Mouse (Mus musculus) brain, embryonic 14.5 days (tissue): ENCODE results near the gene Mark2. TPM values are rescaled to one million over a fixed set of nuclear protein-coding genes. Genes with fewer than 3 reads are reported as not detected.

Source experiments
- DNase-seq: peaks from one replicate; pipeline ENCODE4 v3.0.0-alpha.2; 2011; ENCODE audit warnings: low read depth
- CTCF ChIP-seq: fragments of 200-500 bp; IDR thresholded peaks from 2 replicates; pipeline ENCODE4 v1.5.1; 2012; ENCODE audit warnings: inconsistent platforms, mild to moderate bottlenecking, moderate library complexity, borderline replicate concordance; ENCODE audit not compliant: insufficient read depth, insufficient read length; ENCODE audit errors: extremely low read depth
- POLR2A ChIP-seq: fragments of 200-500 bp; IDR thresholded peaks from 2 replicates; pipeline ENCODE4 v1.6.1; 2012; ENCODE audit warnings: mild to moderate bottlenecking, inconsistent platforms, borderline replicate concordance; ENCODE audit not compliant: poor library complexity, insufficient read depth, insufficient read length, severe bottlenecking; ENCODE audit errors: extremely low read depth
- polyA plus RNA-seq: library from polyadenylated mRNA; depleted of rRNA; stranded (reverse); fragments of >200 nt; gene quantifications from 2 replicates; pipeline ENCODE4 v1.2.3, GENCODE M21; 2012

Gene Mark2
- polyA plus RNA-seq, 1 experiment = 98.0 TPM

DNA sequence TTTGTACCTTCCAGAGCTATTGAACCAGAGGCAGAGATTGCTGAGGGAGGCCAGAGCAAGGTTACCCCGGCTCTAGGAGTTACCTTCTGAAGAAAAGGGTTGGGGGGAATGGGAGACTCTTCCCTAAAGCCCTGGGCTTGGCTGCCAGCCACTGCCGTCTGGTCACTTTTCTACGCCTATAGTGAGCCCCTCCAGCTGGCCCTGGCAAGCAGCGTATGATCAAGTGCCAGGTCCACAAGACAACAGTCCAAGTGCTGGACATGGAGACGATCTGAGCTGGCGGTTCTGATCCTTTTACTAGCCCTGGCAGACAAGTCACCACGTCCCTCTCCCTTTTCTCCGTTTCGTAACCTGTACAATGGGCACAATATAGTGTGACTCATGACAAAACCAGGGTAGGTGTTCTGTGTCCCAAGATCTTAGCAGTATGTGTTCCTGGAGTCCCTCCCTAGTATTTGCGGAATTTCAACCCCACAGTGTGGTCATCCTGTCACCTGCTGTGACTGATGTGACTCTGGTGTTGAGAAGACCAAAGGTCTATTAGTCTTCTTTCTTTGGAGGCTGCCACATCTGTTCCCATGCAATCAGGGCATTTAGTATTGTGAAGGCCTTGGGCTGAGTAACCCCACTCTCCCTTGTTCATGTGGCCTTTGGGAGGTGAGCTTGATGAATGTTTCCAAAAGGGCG lies 11.3 kb upstream of the Mark2 start:
- DNase-seq = peak; percentile 55

DNA sequence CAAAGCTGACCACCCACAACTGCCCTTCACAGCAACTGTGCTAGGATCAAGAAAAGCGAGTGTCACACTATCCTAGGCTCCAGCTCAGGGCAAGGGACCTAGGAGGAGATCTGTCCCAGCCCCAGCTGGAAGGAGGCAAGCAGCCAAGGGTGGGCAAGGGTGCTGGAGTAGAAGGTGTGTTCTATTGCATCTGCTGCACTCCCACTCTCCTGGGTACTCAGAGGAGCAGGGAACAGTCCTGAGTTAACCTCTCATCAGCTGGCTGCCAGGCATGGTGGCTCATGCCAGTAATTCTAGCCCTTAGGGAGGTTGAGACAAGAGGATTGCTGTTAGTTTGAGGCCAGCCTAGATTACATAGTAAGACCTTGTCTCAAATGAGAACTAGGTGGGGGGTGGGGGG lies 8.3 kb upstream of the Mark2 start:
- no peak for TF ChIP-seq POLR2A
- TF ChIP-seq CTCF = no peak
- DNase-seq = no peak

More for the DNA sequence above, 11.3 kb upstream of the Mark2 start:
- TF ChIP-seq POLR2A (no peak), CTCF (no peak)

DNA sequence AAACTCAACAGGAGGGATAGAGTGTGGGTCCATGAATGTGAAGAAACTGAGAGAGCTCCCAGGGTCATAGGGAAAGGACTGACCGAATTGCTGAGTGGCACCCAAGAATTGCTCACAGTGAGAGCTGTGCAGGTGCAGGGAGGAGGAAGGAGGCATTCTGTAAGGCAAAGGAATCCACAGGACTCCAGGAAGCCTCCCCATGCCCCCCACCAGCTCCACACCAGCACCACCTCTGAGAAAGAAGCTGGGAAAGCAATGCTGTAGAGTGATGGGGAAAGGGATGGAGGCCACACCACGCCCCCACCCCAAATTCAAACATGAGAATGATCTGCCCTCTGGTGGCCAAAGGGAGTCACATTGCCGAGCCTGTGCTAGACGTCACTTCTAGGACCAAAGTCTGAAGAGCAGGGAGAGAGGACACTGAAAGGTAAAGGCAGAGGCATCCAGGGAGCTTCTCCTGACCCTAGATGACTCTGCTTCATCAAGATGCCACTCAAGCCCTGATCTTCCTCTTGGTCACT lies 3.6 kb upstream of the Mark2 start:
- DNase-seq = peak; percentile 77
- peak; percentile 88 for TF ChIP-seq CTCF
- TF ChIP-seq POLR2A = no peak

GRCm38 (mm10) chr19:7342646-7343045 lies 986 bp upstream of the Mark2 start:
- no peak for DNase-seq

GRCm38 (mm10) chr19:7340780-7341475 lies 732 bp downstream of the Mark2 start:
- TF ChIP-seq POLR2A = no peak
- TF ChIP-seq CTCF = no peak

More at GRCm38 (mm10) chr19:7342646-7343045, 986 bp upstream of the Mark2 start:
- TF ChIP-seq CTCF (no peak), POLR2A (no peak)

DNA sequence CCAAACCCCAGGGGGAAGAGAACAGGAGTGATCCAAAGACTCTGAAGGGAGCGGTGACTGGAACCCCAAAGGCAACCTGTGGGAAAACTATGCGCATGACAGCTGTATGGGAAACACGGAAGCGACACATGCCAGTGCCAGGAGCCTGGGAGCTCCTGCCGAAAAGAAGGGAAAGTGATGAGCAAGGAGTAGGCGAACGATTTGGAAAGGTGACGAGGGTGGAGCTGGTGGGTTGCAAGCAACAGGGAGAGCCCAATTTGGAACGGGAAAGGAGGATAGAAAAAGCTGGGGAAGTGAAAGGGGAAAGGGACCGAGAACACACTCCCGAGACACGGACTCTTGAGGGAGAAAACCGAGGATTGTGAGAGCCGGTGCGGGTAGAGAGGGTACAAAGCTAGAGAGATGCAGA lies 1.3 kb downstream of the Mark2 start:
- TF ChIP-seq POLR2A (no peak), CTCF (no peak)
- DNase-seq = peak; percentile 27

More at GRCm38 (mm10) chr19:7340780-7341475, 732 bp downstream of the Mark2 start:
- DNase-seq = peak; percentile 25

DNA sequence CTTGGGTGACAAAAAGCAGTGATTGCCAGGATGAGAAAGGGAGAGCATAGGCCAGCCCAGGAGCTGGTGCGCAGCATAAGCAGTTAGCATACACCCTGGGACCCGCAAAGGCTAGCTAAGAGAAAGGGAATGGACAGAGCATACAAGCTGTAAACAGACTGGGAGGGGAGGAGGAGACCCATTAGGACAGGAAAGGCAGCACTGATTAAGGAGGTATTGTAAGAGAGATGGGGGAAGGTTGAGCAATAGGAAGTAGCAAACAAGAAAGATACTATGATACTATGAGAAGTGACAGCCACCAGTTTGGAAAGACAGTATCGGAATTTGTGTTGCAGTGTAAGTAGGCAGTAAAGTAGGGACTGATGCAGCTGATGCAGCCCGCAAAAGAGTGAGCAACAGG lies 1.8 kb downstream of the Mark2 start:
- DNase-seq = no peak
- TF ChIP-seq CTCF (no peak), POLR2A (no peak)

DNA sequence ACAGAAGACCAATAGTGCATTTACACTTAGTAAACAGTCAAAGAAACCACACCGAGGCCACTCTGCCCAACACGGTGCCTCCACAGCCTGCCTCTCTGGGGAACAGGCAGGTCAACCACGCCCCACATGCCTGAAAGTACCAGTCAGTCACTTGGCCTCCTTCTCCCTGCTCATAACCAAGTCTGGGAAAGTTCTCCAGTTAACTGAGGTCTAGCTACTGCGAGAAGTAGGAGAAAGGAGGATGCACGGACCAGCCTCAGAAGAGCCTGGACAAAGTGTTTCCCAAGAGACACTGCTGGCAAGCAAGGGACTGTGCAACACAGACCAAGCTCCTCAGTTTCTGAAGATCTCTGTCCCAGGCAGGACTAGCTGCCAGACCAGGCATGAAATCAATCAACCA lies 2.6 kb downstream of the Mark2 start:
- TF ChIP-seq CTCF (no peak), POLR2A (no peak)
- no peak for DNase-seq

DNA sequence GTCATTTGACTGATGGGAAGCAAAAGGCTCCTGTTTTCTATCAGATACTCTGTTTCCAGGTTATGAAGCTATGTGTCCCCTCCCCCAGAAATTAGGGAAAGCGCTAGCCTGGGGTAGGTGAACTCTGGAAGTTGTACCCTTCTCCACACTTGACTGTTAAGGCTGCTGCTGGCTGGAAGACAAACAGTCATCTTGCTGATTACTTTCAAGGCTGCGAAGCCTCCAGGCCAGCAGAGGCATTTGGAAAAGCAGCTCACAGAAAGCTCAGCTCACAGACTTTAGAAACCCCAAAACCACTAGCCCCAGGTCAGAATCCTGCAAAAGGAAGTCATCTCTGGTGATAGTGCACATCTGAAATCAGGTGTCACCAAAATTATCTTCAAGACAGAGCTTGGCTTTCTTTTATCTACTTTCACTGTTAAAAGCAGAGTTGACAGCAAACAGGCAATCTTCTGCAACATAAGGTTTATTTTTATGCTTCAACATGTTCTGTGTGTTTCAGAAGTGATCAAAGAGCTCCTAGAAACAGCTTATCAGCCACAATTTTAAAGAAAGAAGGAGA lies 3.8 kb downstream of the Mark2 start:
- DNase-seq = no peak
- TF ChIP-seq POLR2A (no peak), CTCF (no peak)

DNA sequence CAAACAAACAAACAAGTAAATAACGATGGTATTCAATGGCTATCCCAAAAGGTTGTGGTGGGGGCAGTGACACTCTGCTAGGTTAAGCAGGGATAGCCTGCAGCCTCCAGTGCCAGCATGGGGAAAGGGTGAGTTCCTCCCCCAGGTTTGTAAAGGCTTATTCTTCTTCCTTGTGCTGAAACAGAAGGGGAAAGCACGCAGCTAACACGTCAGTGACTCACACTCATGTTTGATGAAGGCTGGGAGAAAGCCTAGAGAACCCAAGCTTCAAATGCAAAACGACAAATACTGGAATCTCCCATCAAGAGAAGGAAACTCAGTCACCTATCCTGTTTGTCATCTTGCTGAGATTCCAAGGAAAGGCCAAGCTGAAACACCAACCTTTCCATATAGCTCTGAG lies 6.0 kb downstream of the Mark2 start:
- TF ChIP-seq CTCF (no peak), POLR2A (no peak)
- DNase-seq = no peak

- no peak for TF ChIP-seq CTCF
- no peak for TF ChIP-seq POLR2A
- no peak for DNase-seq
Observed at GRCm38 (mm10) chr19:7334049-7334448, 7.6 kb downstream of the Mark2 start.
